Mouse (Mus musculus) kidney, adult 9 months (tissue): Measurements from ENCODE around the gene Lars2.

Experiments used
- DNase-seq: peaks from one replicate; pipeline ENCODE4 v3.0.0; 2022

The Lars2 gene

GRCm38 (mm10) chr9:123509638-123510604 lies 143.2 kb downstream of the Lars2 start:
- peak; percentile 49 for DNase-seq

DNA sequence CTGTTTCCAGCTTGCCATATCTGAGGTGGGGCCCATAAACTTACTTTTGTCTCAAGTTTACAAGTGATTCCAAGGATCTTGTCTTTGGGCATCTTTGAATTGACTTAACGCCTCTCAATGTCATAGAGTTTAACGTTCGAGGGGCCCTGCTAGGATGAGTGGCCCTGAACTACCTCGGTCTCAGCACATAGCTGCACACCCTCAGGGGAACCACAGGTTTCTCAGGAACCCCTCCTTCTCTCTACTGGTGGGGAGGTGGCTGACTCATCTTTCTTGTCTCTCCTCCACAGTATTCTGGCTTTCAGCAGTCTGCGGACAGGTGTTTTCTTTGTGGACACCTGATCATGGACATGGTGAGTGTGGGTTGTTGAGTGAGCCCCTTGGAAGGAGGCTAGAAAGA lies 144.2 kb downstream of the Lars2 start:
- no peak for DNase-seq
